Mouse (Mus musculus) ovary, adult 2 months (tissue): ENCODE measurements around the gene Copg2. TPM values are rescaled to one million over a fixed set of nuclear protein-coding genes. Genes with fewer than 3 reads are reported as not detected.

Experiments used
- polyA plus RNA-seq: library from polyadenylated mRNA; depleted of rRNA; stranded (reverse); fragments of >200 nt; gene quantifications from 2 replicates; pipeline ENCODE4 v1.2.3, GENCODE M21; 2012; rRNA removed

The Copg2 gene
- polyA plus RNA-seq: 7.2 and 12.1 TPM in 2 replicates

DNA sequence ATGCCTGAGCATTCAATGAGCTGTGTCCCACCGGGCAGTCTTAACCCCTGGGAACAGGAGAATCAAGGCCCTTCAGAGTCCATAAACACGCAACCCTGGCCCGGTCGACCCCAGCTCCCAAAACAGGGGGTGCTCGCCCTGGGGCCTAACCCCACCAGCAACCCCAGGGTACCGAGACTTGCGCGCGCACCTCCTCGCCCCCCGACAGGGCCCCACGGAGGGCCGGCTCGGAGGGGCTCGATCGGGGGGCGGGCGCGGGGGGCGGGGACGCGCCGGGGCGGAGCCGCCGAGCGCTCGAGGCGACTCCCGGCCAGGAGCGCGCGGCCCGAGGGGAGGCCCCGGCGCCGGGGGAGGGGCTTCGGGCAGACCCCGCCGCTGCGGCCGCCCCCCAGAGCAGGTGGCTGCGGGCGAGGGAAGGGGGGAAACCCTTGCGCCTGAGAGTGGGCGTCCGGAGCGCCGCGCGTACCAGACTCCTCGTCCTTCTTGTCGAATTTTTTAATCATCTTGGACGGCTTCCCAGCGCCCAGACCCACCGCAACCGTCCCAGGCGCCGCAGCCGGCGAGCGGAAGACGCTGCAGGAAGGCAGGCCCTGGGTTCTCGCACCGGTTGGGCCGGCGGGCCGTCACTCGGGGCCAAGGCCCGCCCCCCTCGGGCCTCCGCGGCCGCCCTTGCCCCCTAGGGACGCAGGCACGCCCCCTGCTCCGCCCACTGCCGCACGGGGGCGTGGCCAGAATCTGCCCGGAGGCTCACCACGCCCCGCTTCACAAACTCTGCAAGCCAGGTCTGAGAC lies at the start of gene Copg2:
TSS of gene Copg2 (minus strand) at position 600 of the 791 bp plus-strand sequence.

DNA sequence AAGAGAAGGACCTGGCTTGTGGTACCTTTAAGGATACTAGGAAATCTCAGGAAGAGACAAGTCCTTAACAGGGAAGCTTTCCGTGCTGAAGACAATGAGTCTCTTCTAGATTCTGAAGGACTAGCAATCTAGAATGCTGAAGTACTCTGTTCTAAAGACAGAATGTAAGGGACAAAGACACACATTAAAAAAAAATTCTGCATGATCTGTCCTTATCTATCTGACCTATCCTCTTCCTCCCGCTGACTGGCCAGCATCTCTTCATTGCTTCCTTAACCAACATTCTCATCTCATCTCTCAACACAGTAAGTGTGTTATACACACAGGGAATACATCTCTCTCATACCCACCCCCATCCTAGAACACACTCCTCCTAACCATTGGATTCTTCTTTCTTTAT lies 18.9 kb upstream of the Copg2 start, which contains the start of gene Tsga13:
TSS of gene Tsga13 (minus strand) at position 101 of the 400 bp plus-strand sequence.

DNA sequence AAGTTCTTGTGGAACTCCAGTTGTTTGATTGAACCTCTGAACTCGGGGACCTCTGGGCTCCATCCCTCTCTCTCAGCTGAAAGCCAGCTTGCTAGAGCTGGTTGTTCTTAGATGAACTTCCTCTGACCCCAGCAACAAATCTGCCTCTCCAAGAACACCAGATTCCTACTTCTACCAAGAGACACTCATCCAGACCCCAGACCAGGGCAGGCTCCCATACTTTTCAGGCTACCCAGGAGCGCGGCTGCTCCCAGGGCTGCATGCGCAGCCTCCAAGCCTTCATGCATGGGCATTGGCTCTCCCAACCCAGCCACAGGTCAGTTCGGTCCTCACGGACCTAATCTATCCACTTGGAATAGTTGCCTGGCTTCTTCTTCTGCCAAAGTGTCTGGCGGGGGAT lies 173.3 kb downstream of the Copg2 start, which contains the start of gene Mest:
TSS of gene Mest (plus strand) at position 217 of the 400 bp plus-strand sequence.

Other genes with a start within 250 kb of the Copg2 start
- 5.2 and 7.2 TPM in 2 replicates for gene Cep41, start 203.0 kb downstream of the Copg2 start, polyA plus RNA-seq
- 300 and 331 TPM in 2 replicates for gene Mest, start 173.2 kb downstream of the Copg2 start, polyA plus RNA-seq
- gene Tsga13, start 18.8 kb upstream of the Copg2 start, polyA plus RNA-seq: not detected in 2 replicates
- gene Klf14, start 62.3 kb upstream of the Copg2 start, polyA plus RNA-seq: 0.09 TPM in 1 of 2 replicates, not detected in the other